Mouse (Mus musculus) heart, adult 8-10 months (tissue): ENCODE measurements around the gene Oit1. TPM values are rescaled to one million over a fixed set of nuclear protein-coding genes. Genes with fewer than 3 reads are reported as not detected.

Experiments used
- DNase-seq: peaks from one replicate; pipeline ENCODE4 v3.0.0; 2022; ENCODE audit warnings: low spot score
- total RNA-seq, 4 experiments: library from RNA; stranded (reverse); gene quantifications; 2 replicates each; pipeline ENCODE4 v1.2.4; 2022

The Oit1 gene
- total RNA-seq, 4 experiments from 2014 or later = 0.20 TPM; not detected in 3

DNA sequence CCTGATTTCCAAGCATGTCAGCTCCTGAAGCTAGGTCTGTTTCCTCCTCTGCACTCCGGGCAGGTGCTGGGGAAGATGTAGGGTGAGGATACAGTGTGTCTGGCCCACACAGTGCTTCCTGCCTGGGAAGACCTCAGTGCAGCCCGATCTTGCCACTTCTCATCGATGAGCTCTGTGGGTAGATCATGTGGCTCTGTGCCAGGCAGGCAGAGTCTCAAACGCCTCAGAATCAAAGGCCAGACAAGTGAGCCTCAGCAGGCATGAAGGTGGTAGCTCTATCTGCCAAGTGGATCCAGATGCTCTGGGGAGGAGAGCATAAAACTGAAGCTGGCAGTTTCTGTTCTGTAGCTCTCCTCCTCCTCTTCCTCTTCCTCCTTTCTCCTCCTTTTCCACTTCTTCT, 38.3 kb downstream of the Oit1 start:
- DNase-seq = no peak

DNA sequence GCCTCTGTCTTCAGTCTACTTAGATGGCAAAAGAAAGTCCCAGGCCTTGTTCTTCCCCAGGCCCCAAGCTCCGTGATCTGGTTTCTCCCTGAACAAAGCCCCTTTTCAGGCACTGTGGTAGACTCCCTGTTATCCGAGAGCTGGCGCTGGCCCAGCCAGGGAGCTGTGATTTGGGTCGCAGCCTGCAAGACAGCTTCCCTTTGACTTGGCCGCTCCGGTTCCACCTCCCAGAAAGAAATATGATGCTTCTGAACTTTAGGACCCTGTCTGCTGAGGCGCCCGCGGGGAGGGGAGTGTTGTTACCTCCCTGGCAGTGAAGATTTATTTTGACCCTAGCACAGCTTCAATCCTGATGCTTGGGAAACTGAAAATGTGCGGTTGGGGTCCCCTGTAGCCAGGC, 42.6 kb downstream of the Oit1 start:
- no peak for DNase-seq

DNA sequence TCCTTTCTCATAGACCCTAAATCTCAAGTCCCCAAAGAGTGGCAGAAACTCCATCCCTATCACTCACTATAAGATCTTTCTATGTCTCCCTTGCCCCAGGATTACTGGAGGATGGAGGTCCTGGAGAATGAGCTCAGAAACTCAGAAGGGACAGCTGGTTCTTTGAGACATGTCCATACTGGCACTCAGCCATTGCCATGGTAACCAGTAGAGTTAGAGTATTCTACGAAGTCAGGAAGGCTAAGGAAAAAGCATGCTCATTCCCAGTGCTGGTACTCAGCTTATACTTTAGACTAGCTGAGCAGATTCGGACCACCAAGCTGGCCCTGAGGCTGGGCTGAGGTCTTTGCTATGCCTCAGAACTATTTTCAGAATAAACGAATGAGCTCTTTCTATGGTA, 44.0 kb downstream of the Oit1 start:
- DNase-seq = no peak

DNA sequence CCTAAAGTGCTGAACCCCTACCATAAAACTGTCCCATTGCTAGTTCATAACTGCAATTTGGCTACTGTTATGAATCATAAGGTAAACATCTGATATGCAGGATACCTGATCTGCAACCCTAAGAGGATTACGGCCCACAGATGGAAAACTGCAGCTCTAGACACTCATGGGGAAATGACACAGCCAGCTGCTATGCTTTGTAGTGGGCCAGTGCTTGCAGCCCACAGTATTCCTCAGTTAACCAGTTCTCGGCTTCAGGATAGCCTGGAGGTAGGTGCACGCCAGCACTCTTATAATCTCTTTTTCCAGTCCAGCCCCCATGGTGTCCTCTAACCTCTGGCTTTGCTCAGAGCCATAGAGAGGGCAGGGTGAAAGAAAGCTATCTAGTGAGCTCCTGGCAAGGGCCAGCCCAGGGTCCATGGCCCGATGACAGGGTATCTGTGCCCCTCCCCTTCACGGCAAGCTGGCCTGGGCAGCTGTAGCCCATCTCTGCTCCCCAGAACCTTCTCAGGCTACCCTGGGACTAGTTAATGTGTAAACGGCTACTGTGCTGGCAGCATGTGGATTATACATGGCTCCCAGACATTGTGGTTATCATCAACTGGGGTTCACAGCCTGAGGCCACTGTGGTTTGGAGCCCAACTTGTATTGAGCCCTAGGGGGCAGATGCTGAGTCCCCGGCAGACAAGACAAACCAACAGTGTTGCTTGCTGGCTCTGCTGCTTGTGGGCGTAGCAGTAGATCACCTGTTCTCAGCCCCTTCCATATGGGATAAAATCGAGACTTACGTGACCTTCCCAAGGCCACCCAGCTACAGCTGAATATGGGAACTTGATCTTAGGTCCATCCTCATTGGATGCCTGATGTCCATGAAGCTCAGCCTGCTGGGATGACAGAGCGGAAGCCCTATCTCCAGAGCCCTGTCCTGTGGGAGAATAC, 46.0 kb downstream of the Oit1 start:
- DNase-seq = no peak

DNA sequence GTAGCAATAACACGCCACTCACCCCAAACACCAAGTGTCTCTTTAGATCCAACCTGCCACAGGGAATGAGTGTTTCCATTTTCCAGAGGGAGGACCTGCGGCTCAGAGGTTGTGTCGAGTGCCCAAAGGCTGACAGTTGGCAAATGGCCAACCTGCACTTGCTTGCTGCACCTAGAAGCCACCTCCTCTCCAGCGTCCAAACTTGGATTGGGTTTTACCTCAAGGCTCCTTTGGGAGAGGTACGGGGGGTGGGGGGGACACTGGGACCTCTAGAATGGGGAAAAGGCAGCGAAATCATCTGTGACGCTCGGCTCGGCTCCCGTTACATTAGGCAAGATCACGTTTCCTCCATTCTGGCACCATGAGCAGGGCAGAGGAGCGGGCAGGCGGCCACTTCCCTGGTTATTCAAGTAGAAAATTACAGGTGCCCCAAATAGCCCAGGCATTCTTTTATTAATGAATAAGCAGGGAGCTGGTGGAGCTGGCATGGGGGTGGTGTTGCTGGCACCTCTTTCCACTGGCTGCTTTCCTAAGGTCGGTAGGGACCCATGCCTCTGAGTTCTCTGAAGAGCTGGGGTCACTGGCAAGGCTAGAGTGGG, 47.1 kb downstream of the Oit1 start:
- no peak for DNase-seq

DNA sequence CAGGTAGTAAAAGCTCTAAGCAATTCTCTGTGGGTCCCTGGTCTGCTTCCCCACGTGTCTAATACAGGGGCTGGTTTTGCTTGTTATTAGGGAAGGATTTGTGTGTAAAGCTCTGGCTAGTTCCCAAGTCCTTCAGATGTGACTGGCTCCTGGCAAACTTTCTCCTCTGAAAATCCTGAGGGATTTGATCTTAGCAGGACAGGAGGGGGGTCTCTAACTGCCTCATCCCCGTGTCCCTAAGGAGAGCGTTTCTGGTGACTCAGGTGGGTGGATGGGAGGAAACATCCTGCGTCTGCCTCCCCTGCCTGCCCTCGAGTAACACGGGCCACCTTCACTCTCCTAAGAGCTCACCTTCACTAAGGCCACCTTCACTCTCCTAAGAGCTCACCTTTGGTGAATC, 48.2 kb downstream of the Oit1 start:
- DNase-seq = no peak

DNA sequence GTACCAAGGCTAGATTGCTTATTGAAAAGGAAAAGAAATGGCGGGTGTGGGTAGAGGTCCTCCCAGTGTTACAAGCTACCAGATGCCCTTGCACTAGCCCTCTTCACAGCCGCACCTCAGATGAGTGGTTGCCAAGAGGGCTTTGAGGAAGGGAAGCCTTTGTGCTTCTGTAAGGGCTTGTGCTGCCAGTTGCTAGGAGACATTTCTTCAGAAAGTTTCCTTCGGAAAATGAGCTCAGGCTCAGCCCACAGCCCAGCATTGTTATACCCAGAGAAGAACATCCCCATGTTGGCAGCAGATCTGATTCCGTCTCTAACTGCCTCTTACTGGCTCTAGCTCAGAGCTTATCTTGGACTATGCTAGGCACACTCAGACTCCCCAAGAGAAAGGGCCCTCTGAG, 49.0 kb downstream of the Oit1 start:
- DNase-seq = no peak

DNA sequence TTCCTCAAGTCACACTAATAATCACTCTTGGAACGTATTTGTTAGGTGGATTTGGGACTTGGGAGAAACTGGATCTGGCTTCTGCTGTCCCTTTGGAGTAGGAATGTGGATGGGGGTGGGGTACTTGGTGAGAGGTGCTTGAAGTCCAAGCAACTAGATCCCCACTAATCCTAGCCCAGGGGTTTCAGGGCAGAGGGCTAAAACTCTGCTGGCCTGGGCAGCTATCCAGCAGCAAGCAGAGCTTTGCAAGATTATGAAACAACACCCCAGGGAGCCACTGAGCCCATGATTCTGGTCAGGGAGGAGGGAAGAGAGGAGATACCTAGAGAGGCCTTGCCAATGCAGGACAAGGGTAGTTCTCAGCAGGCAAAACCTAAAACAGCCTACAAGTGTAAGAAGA, 51.2 kb downstream of the Oit1 start:
- DNase-seq = no peak

DNA sequence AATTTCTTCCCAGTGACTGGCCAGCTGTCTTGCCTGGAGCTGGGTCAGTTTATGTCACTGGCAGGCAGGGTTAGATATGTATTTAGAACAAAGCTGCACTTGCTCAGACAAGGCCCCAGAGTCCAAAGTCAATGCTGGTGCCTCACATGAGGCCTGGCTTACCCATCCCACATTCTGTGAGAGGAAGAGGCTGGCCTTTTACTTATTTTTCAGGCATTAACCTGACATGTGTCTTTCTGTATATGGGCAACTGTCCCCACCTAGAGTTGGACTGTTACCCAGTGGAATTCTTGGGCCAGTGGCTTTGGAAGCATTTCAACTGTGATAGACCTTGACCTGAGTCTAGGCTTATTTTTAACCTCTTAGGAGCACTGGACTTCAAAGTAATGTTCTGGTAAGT, 51.6 kb downstream of the Oit1 start:
- no peak for DNase-seq

DNA sequence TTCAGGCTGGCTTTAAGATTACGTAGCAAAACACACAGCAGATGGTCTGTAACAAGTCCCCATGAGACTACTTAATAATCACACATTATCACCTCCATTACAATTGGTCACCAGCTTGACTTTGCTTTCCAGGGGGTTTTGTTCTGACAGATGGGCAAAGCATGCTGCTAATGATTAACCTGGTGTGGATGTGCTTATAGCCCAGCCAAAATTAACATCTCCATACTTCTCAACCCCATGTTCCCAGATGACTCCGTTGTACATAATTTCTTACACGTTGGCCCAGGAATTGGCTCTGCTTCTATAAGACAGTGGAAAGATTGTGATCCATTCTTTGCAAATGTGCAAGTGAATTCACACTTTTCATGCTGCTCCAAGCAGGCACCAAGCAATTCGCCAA, 52.8 kb downstream of the Oit1 start:
- no peak for DNase-seq

DNA sequence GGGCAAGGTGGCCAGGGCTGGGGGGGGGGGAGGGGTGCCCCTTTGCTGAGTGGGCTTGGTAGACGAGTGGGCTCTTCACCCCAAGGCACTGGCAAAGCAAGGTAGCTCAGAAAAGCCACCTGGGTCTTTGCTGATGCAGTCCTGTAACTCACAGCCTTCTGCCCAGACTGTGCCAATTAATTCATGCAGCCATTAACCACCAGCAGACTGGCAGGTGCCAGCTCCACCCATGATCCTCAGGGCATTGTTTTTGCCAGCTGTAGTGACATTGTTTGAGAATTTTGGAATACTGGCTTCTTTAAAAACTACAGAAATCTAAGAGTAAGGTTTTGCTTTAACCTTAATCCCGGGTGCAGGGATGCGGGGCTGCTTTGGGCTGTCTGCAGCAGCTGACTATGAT, 58.0 kb downstream of the Oit1 start:
- DNase-seq = no peak

DNA sequence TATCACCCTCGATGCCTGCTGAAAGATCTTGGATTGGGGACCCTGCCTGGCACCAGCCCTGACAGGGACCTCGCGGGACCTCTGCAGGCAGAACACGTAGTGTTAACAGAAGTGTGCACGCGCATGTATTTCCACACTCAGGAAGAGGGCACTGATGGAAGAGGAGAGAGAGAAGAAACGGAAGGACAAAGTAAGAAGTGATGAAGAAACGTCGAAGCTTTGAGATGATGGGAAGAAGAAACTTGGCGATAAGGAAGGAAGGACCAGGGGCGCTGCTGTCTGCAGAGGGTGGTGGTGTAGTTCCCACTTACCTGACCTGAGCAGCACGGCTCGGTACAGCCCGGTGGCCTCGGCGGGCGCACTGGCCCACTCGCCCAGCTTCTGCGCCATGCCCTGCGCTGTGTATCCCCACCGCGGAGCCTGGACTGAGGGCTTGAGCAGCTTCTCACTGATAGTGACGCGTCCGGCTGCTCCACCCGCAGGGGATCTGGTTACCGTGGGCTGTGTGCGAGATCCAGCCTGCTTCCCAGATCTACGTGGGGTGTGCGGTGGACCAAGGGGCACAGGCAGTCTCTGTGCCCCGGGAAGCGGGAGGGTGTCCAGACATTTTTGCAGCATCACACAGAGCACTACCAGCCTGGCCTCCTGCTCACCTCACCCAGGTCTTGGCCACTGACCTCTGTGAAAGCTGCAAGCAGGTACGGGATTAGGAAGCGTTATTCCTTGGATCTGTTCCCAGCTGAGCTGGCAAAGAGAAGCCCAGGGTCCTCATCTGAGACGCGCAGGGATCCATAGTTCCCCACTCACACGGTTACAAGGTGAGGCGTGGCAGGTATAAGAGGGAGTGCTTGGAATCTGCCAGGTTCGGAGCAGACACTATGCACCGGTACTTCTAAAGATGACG, 61.1 kb downstream of the Oit1 start, which contains the start of gene Fam107a:
Fam107a (minus strand) TSS at position 830 of the 904 bp plus-strand sequence.
- DNase-seq = no peak

DNA sequence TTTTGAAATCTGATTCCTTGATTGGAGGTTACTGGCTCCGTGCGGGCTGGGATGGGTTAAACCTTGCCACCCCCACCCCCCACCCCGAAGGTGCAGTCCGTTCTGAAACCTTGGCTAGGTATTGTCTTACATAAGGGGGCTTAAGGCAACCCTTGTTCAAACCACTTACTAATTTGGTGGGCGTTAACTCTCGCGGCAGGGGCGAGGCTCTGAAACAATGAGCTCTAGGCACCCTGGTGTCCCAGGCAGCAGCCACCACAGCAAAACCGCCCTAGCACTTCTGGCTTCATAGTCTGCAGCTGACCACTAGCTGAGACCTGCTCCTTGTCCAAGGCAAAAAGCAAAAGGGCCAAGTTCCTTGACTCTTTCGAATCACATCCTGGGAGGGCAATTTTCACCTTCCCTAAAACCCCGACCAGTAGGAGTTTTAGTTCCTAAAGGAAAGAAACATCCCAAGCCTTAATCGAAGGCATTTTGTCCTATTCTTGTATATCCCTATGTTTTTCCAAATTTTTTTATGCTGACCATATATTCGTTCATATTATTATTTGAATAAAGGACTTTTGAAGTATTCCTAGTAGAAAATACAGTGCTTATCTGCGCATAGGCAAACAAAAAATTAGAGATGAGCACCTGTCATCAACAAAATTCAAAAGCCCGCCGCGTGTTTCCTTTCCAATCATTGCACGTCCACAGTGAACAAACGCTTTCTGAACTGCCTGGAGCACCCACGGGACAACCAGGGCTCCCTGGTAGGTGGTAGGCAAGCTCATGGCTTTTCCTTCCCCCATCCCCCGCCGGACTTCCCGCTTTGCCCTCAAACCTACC, 62.0 kb downstream of the Oit1 start:
- no peak for DNase-seq

DNA sequence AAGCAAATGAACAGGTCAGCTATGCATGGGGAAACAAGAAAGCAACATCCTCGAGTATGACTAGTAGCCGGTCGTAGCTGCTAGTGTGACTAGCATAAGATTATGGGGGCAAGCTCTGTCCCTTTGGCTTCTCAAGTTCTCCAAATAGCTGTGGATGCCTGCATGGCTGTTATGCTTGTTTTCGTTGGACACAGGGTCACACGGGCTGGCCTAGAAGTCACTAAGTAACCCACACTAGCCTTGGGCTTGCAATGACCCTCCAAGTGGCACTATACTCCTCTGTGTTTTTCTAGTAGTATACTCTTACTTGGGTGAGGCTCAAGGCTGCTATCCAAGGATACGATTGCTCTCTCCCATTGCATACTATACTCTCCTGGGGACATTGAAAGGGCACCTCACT, 63.4 kb downstream of the Oit1 start:
- no peak for DNase-seq

DNA sequence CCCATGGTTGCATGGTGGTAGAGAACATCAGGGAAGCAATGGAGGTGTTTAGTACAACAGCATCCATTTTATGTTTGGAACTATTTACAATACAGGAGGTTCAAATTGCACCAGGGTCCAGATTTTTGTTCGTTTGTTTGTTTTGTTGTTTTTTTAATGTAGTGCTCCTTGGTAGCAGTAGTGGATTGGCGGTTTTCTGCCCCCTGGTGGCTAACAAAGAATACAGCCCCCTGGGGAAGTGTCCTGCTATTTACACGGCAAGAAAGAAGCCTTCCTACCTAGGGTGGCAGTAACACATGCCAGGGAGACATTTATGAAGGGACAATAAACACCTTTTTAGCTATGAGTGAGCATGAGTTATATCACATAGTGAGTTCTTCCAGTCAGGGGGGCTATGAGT, 64.0 kb downstream of the Oit1 start:
- DNase-seq = no peak

DNA sequence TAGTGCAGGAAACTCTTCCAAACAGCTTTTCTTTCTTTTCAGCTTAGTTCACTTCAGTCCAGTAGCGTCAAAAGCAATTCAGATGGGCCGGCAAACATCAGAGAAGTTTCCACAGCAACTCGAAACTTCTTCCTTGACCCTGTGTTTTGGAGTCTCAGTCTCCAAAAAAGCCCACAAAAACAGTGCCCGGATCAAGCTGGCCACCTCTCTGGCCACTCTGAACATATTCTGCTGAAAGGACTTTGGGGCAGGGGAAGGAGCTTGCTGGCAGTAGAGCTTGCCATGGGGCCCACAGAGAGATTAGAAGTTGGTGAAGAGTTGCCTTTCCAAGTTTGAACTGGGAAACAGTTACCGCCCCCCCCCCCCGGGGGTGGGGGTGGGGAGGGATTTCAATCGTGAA, 64.7 kb downstream of the Oit1 start:
- DNase-seq = no peak

DNA sequence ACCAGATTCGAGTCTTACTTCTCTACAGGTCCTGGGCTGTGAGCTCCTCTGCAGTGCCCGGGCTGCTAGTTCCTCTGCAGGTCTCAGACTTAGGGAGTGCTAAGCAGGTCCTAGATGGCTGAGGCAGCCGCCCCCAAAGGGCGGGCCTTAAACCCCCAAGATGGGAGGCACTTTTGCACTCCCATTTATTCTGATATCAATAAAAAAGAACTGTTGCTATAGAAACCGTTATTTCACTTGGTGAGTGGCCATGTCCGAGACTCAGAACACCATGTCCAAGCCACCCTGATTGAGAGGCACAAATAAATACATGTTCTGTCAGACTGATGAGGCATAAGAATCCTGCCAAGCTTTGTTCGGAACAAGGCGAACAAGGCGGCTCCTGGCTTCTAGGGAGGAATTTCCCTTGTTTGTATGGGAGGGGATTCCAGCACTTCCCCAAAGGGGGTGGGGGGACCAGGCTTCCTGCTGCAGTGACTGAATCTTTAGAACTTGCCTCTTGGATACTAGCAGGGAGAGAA, 68.9 kb downstream of the Oit1 start:
- peak; percentile 66 for DNase-seq

DNA sequence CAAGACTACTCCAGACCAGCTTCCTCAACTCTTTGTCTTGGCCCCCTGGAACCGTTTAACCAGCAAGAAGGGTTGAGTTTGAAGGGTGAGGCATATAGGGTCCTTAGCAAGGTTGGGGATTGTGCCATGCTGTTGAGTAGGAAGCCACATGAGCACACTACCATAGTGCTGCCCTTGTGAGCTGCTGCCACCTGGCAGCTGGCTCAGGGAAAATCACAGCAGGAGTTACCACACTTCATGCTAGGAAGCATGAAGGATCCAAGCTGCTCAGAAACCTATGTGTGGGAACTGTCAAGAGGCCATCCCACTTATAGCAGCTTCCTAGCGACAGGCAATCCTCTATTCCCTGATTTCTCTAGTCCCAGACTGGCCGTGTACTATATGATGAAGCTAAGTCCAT, 69.9 kb downstream of the Oit1 start:
- no peak for DNase-seq

DNA sequence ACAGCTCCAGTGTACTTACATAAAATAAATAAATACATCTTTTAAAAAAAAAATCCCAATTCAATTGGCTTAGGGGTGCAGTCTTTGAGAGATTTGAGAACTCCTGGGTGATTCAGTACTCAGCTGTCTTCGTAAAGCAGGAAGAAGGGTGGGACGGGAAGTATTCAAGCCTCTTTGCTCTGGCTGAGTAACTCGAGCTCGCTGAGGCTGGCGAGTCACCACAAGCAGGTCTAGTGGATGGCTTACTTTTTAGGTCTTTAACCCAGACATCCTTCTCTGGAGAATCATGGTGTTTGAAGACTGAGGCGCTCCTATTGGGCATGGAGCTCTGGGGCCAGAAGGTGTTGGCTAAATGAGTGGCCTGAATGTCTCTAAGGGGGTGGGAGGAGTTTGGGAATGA, 71.7 kb downstream of the Oit1 start:
- no peak for DNase-seq

DNA sequence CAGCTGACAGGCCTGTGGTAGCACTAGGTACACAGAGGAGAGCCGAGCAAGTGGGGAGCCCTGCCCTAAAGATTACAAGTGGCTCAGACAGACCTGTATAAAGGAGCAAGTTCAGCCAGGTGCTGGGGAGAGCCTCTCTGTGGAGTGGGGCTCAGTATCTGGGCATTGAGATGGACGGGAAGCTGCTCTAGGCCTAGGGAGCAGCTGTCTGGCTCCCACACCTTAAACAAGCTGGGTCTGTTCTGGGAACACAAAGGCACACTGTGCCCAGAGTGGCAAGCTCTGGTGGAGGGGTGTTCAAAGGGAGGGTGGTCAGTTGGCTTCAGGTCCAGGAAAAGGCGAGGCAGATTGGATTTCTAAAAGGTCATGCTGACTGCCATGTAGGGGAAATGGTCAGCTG, 73.5 kb downstream of the Oit1 start:
- no peak for DNase-seq

DNA sequence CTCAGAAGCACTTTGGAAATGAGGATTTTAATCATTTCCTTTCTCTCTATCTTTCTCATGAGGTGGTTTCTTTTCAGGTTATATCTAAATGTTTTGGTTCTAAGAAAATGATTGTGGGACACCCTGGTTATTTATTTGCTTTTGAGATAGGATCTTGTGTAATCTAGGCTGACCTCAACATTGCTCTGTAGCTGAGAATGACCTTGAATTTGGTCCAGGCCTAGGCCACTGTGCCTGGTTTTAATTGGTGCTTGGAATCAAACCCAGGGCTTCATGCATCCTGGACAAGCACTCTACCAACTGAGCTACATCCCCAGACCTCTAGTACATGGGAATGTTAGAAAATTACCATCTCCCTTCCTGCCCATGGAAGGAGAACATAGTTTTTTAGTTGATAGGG, 74.5 kb downstream of the Oit1 start:
- no peak for DNase-seq
